Mouse (Mus musculus): ENCODE measurements around the gene Tcte1.
A peak's percentile ranks its signal among the peaks of the same experiment; 100 is the strongest.

Gene Tcte1

DNA sequence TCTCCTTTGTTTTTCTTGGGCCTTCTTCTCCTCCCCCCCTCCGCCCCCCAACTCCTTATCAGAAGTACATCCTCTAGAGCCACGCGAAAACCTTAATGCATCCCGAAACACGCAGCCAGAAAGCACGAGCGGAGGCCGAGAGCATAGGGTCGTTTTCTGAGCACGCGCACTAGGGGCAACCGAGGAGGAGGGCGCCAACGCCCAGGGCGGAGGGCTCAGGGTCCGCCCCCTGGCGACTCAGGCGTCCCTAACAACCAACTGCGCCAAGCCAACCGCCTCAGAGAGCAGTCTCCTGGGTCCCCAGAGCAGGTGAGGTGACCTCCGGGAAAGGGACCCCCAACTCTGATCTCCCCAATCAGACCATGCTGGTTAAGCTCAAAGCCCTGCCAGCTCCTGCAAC is at the start of gene Tcte1:
Gene Tcte1 (plus strand): TSS at position 172 of the 400 bp plus-strand sequence.
- peak; percentile 61 for DNase-seq

DNA sequence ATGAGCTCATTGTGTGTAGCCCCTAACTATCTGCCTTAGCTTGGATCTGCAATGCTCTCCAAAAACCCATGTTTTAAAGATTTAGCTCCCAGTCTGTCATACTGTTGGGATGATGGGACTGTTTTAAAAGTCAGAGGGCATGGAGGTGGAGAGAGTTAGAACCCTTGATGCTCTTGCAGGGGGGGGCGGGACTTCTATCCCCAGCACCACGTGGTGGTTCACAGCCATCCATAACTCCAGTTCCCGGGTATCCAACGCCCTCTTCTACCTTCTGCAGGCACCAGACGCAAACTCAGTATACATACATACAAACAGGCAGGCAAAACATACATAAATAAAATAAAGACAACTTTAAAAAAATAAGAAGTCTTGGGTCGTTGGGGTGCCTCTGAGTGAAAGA is 49.6 kb upstream of the Tcte1 start:
- no peak for DNase-seq

DNA sequence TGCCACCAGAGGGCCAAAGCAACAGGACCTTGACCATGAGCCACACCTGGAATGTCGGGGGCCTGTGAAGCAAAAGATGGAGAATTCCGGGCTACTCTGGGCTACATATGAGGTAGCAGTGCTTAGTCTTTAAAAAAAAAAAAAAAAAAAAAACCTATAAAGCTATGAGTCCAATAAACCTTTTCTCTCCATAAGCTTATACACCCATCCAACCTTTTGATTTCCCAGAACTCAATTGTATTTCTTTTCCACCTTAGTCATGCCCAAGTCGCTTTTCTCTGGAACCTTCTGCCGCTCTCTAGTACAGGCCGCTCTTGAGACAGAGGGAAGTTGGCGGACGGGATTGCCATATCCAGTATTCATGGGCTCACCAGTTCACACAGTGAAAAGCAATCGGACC is 49.1 kb upstream of the Tcte1 start:
- no peak for DNase-seq

DNA sequence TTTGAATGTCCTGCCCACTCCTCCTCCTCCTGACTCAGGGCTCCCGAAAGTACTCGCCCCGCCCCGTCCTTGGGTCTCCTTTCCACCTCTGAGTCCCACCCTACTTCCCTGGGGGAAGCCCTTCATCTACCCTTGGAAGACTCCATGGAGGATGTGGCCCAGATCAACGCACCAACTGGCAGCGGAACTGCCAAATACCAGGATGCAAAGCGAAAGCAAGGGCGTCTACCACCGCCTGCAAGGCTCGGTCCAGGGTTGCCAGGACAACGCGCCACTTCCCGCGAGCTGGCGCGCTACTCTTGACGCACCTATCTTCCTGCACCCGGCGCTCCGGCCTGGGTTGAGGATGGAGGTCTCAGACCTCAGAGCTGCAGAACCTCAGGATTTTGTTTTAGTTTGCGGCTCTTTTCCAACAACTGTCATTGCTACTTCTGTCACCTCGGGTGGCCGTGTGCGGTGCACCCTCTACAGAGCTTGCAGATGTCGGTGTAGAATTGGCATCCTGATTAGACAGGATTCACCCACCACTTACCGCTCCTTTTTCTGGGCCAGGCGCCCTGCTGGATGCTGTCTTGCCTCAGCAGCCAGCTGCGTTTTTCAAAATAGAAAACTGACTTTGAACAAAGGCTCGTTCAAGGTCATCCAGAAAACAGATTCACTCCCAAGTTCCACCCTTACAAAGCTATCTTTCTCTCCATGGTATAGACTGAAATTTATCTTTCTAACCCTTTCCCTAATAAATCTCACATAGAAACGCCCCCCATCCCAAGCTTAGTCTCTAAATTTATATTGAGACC is 48.4 kb upstream of the Tcte1 start, which contains the start of gene Spats1:
Gene Spats1 (minus strand): TSS at position 747 of the 797 bp plus-strand sequence.
- peak; percentile 77 for DNase-seq

DNA sequence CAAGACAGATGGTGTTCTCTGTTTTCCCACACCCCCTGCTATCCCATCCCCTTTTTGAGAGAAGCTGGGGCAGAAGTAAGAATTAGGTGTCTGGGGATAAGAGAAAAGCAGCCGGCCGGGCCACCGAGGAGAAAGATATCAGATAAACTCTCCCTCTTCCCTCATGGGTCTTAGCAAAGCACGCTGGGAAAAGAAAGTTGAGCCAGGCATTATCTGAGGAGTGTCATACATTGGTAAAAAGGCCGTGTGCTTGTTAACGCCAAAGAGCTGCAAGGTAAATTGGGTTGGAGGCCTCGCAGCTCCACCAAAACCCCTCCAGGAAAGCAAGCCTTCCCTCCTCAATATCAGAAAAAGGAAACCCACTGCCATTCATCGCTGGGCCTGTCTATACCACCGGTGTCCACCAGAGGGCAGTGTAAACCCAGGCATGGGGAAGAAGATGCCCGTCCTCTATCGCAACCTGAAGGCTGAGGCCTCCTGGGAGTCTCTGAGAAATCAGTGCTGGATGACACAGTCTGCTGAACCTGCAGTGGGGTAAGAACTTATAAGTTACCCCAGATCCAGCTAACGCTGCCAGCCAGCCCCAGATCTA is 44.9 kb upstream of the Tcte1 start:
- DNase-seq = peak; percentile 92

DNA sequence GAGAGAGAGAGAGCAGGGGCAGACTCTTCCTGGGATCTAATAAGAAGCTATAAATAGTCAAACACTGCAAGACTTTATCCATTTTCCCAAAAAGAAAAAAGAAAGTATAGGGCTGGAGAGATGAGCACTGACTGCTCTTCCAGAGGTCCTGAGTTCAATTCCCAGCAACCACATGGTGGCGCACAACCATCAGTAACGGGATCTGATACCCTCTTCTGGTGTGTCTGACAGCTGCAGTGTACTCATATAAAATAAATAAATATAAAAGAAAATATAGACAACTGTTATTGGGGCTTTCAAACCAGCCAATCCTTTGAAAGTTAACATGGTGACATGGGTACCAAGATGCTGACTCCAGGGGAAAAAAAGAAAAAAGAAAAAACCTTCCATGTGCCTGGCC is 42.8 kb upstream of the Tcte1 start:
- no peak for DNase-seq

DNA sequence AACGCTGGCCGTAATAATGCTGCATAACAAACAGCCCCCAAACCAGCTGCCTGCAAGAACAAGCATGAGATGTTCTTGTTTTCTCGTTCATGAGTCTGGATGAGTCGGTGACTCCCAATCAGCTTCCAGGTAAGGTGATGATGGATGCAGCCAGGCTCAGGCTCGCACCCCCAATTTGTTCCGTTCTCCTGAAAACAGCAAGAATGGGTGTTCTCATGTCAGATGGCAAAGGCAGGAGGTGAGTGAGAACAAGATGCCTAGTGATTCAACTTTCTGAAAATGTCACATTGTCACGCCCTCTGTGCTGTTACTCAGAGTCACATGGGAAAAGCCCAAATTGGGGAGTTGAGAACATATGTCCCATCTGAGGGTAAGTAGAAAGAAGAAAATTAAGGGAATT is 37.7 kb upstream of the Tcte1 start:
- DNase-seq = no peak

DNA sequence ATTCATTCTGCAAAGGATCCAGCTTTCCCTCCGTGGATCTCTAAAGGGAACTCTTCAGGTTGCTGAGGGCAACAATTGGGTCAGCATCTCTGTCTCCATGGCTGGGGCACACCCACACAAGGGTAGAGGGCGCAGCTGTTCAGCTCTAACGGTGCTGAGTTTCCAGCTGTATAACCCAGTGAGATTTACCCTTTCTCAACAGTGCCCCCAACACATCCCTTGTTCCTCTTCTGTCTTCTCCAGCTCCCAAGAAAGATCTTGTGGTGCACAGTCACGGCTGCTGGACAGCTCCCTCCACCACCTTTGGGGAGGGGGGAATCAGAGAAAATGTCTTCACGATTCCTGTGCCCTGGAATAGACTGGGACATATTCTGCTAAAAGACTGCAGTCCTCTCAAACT is 36.0 kb upstream of the Tcte1 start:
- DNase-seq = no peak

DNA sequence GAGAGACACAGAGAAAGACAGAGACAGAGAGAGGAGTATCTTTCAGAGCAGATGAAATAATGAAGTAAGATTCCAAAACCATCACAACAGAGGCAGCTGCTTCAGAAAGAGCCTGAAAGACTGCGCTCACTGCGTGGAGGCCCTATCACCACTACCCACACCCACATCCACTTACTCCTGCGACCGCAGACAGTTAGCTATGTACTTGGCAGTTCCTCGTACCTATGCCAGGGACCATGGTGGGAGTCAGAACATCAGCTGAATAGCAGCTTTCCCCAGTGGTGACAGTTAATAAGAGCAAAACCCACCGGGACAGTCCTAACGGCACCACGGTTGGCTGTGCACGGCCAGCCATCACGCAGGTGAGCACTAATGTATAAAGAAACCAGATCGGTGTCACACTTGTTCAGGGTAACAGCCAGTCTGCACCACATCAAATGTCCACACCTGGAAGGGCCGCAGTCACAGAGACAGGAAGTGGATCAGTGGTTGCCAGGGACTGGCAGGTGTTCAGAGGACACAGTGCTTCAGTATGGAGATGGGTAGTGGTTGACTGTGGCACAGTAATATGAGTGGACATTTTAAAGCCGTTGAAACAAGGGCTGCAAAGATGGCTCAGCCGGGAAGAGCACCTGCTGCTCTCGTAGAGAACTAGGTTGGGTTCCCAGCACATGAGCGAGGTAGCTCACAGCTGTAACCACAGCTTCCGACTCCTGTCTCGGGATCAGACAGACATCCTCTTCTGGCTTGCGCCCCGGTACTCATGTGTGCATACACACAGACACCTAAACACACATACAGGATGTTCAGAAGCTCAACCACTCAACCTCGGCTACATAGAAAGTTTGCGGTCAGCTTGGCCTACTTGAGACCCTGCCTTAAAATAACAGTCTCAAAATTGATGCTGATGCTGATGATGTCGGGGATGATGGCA is 34.6 kb upstream of the Tcte1 start:
- no peak for DNase-seq

DNA sequence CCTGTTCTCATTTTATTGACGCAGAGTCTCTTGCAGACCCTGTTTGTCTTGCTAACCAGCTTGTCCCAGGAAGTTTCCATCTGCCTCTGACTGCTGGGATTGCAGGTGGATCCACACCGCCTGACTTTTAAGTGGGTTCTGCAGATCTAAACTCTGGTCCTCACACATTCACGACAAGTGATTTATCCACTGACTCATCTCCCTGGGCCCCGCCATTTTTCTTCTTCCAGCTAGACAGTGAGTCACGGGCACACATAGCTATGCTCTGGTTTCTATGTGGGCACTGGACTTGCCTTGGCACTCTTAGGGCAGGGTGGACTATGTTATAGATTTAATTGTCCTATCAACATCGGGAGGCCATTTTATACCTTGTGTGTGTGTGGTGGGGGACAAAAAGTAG is 33.5 kb upstream of the Tcte1 start:
- no peak for DNase-seq

DNA sequence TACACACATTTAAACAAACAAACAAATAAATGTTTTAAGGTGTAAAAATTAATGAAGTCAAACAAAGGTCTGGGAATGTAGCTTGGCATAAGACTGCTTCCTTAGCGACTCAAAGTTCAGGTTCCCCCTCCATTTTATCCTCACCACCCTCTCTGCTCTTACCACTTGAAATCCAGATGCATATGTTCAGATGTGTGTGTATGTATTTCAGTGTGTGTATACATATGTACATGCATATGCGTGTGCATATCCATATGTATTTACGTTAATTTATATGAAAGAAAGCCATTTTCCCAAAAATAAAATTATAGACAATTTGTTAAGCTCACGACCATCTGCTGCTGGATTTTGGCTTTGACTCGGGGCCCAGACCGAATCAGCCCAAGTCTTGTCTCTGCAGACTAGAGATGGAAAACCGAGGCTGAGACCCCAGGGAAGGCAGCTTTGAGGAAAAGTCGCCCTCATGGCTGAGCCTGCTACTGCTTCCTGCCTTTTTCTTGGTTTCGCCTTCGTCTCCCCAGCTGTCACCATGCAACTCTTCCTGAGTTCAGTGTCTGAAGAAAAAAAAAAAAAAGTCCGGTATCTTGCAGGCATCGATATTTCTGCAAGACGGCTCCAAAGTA is 32.6 kb upstream of the Tcte1 start:
- no peak for DNase-seq

DNA sequence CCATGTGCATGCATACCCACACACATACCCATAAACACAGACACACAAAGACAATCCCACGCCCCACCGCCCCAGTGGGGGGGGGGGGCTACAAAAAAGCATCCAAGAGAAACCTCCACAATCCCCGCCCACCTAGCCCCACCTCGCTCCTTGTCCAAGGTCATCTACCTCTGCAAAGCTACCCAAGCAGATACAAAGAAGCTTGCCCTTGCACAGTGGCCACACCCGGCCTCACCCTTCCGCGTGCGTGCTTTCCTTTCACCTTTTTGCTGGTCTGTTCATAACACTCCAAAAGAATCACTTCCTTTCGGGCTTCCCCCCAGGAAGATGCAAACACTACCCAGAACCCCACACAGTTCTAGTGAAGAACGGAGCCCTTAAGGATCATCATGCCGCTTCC is 27.8 kb upstream of the Tcte1 start:
- no peak for DNase-seq

DNA sequence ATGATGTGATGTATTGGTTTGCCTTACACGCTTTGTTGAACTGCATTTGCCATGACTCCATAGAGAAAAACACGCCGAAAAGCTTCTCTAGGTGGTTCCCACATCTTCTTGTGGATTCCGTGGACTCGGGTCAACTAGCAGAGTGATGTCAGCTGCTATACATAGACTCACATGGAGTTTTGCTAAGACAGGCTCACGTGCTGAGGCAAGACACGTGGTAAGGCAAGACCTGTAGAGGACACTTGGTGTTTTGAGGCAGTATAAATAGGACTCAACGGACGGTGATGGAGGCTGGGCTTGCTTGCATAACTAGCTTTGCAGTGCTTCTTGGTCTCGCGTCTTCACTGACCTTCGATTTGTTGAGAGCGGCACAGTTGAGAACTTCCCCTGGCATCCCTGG is 24.8 kb upstream of the Tcte1 start:
- DNase-seq = no peak

DNA sequence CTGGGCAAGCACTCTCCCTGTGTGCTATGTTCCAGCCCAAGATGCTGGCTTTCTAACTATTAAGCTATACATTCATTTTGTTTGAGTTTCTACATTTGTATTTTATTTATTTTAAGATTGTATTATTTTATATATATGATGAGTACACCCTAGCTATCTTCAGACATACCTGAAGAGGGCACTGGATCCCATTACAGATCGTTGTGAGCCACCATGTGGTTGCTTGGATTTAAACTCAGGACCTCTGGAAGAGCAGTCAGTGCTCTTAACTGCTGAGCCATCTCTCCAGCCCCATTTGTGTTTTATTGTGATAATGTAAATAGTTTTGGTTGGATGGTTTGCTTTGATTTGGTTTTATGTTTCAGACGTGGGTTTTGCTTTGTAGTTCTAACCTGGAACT is 23.7 kb upstream of the Tcte1 start:
- no peak for DNase-seq

DNA sequence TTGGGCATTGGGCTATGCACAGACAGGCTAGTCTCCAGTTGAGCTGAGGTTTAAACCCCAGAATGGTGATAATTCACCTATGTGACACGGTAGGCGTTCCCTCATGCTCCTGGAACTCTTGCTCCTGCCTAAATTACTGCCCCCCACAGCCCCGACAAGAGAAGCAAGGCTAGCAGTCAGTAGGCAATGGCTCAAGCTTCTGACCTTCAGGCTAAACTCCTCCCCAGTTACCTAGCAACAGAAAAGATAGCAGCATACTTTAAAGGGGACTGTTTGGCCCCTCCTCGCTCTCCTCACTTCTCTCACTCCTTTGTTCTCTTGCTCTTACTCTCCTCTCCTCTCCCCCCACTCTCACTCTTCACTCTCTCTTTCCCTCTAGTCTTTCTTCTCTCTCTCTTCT is 22.3 kb upstream of the Tcte1 start:
- no peak for DNase-seq

DNA sequence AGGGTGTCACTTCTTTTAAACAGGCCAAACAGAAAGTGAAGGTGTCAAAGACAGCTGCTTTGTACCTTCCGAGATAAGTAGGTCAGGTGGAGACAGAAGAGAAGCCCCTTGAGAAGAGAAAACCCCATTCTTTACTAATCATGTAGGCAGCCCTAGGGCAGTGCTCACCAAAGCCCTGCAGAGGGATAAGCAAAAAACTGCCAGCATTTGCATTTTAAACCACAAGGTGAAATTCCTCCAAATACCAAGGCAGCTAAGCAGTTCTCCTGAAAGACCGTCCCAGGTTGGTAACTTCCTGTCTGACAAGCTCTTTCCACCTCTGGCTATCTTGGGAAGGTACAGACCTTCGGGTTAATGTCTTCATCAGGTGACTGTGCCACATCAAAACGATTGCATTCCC is 20.9 kb upstream of the Tcte1 start:
- DNase-seq = no peak

DNA sequence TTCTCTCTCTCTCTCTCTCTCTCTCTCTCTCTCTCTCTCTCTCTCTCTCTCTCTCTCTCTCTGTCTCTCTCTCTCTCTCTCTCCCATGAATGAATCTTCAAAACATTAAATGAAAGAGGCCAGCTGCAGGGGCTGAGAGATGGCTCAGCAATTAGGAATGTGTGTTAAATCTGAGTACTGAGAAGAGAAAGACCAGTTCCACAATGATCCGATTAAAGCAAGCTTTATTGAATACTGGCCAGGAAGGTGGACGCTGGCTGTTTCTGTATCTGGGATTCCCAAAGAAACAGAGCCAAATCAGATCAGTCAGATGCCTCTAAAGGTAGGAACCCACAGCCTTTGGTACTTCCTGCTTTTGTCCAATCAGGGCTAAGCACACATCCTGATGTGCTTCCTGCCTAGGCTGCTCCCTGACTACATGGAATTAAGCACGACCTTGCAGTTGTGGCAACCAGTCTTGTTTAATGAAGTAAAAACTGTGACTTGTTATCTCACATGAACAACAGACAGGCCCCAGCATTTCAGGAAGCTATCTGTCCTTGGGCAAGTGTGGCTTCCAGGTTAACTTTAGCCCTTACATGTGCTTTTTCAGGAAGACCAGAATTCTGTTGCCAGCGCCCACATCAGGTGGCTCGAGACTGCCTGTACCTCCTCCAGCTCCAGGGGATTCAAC is 19.8 kb upstream of the Tcte1 start:
- no peak for DNase-seq

DNA sequence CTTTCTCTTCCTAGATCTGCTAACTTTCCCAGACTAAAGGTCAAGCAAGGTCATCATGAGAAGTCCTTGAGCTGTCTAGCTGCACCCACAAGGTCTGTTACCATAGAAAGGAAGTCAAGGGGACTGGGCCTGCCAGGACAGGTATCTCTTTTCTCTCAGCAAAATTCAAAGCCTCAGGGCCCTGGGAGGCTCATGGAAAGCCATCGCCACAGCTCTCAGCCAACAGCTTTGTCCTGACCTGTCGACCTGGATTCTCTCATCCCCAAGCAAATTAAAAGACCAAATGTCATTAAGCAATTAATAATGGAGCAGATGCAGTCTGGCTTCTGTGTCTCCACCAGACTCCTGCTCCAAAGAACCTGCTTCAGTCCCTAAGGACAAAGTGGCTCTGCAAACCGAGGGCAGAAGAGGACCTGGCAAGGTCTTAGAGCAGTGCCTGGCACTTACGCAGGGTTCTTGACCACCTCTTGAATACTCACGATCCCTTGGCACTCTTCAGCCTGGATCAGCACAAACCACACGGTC is 17.2 kb upstream of the Tcte1 start:
- no peak for DNase-seq

DNA sequence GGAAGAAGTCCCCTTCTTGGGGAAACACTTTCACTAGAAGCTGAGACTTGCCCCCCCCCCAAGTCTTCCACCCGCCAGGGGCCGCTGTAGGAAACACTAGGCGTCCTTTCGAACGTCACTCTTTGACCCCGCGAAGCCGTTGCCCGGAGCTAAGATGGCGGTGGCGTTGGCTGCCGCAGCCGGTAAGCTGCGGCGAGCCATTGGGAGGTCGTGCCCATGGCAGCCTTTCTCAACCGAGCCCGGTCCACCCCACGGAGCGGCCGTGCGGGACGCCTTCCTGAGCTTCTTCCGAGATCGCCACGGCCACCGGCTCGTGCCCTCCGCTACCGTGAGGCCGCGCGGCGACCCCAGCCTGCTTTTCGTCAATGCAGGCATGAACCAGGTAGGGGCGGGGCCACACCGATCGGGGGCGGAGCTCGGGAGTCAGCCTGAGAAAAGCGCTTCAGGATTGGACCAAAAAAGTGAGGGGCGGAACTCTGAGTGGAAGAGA is 16.5 kb upstream of the Tcte1 start, which contains the start of gene Aars2:
Gene Aars2 (plus strand): TSS at position 142 of the 490 bp plus-strand sequence.
- peak; percentile 97 for DNase-seq

DNA sequence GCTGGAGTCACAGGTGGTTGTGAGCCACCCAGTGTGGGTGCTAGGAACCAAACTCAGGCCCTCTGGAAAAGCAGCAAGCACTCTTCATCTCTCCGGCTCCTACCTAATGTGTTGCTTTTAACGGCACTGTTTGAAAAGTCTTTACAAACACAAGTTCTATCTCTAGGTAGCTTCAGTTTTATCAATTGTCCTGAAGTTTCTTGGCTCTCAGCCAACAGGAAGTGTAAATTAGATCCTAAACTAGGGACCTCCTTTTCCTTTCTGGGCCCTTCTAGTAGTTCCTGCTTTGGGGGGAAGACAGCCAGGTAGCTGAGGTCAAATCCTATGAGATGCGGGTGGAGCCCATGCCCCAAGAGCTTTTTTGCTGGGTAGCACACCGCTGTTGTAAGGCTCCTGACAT is 12.4 kb upstream of the Tcte1 start:
- no peak for DNase-seq

DNA sequence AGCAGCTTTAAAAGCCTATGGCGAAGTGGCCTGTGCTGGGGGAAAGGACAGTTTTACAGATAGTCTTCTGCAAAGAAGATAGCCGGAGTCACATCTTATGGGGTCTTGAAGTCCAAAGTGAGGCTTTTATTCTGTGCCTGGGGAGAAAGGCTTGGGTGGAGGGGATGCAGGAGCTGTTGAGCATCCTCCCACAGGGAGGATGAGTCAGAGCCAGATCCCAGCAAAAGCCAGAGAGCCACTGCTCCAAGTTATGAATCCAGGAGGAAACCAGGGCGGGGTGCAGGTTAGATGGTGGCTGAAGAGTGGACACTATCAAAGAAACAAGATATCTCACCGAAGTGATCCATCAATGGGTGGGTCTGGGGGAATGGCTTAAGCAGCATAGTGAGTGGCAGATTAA is 11.5 kb upstream of the Tcte1 start:
- DNase-seq = no peak

DNA sequence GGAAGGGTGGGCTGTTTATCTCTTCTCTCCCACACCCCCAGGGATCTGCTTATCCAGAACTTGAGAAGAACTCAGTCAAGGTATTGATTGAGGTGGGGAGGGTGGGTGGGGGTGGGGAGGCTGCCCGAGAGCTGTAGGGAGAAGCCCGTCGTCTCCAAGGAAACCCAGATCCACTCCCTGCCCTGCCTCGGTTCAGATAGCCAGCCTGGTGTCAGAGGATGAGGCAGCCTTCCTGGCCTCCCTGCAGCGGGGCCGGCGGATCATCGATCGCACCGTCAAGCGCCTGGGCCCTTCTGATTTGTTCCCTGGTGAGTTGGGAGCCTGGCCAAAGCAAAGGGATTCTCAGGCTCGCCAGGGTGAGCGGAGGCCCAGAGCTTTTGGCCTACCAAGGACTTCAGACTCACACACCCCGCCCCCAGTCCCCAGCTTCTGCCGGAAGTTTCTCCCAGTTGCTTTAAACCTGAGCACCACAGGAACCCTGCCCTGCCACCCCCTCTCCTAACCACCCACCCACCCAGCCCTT is 8.0 kb upstream of the Tcte1 start:
- DNase-seq = no peak
